Mouse (Mus musculus) cerebellum, adult 9-10 months (tissue): Measurements from ENCODE around the gene Gcn1l1.

ENCODE experiments used
- DNase-seq: peaks from one replicate; pipeline ENCODE4 v3.0.0; 2022

Gcn1l1 gene

GRCm38 (mm10) chr5:115619690-115620089 lies 54.6 kb downstream of the Gcn1l1 start:
- DNase-seq = no peak

GRCm38 (mm10) chr5:115622686-115623085 lies 57.6 kb downstream of the Gcn1l1 start:
- DNase-seq = no peak

GRCm38 (mm10) chr5:115623694-115624440 lies 58.8 kb downstream of the Gcn1l1 start:
- DNase-seq = no peak

GRCm38 (mm10) chr5:115626237-115626886 lies 61.3 kb downstream of the Gcn1l1 start:
- no peak for DNase-seq

- no peak for DNase-seq
Observed at GRCm38 (mm10) chr5:115628083-115628482, 63.0 kb downstream of the Gcn1l1 start.

- no peak for DNase-seq
Observed at GRCm38 (mm10) chr5:115629672-115630071, 64.6 kb downstream of the Gcn1l1 start.

- DNase-seq = no peak
Observed at GRCm38 (mm10) chr5:115630291-115630690, 65.2 kb downstream of the Gcn1l1 start.

- DNase-seq = peak; percentile 91
Observed at GRCm38 (mm10) chr5:115631505-115632357, 66.7 kb downstream of the Gcn1l1 start, which contains the start of gene Rab35. TSS of gene Rab35 (plus strand) at chr5:115631908.

GRCm38 (mm10) chr5:115632358-115632714 lies 67.3 kb downstream of the Gcn1l1 start:
- peak; percentile 58 for DNase-seq

GRCm38 (mm10) chr5:115633060-115633459 lies 68.0 kb downstream of the Gcn1l1 start:
- no peak for DNase-seq

GRCm38 (mm10) chr5:115634046-115634445 lies 69.0 kb downstream of the Gcn1l1 start:
- DNase-seq = no peak

GRCm38 (mm10) chr5:115635536-115635935 lies 70.5 kb downstream of the Gcn1l1 start:
- DNase-seq = no peak

- no peak for DNase-seq
Observed at GRCm38 (mm10) chr5:115644192-115644591, 79.1 kb downstream of the Gcn1l1 start.

- DNase-seq = no peak
Observed at GRCm38 (mm10) chr5:115648876-115649275, 83.8 kb downstream of the Gcn1l1 start.

GRCm38 (mm10) chr5:115649699-115650098 lies 84.6 kb downstream of the Gcn1l1 start:
- no peak for DNase-seq

- DNase-seq = no peak
Observed at GRCm38 (mm10) chr5:115650885-115651284, 85.8 kb downstream of the Gcn1l1 start.

- DNase-seq = no peak
Observed at GRCm38 (mm10) chr5:115651821-115652220, 86.8 kb downstream of the Gcn1l1 start.

GRCm38 (mm10) chr5:115652681-115653575 lies 87.9 kb downstream of the Gcn1l1 start:
- peak; percentile 100 for DNase-seq

- no peak for DNase-seq
Observed at GRCm38 (mm10) chr5:115653776-115654175, 88.7 kb downstream of the Gcn1l1 start.

- no peak for DNase-seq
Observed at GRCm38 (mm10) chr5:115656677-115657076, 91.6 kb downstream of the Gcn1l1 start.

GRCm38 (mm10) chr5:115657234-115657633 lies 92.2 kb downstream of the Gcn1l1 start:
- no peak for DNase-seq

- DNase-seq = no peak
Observed at GRCm38 (mm10) chr5:115658352-115658751, 93.3 kb downstream of the Gcn1l1 start.
